Mouse (Mus musculus) G1E (cell line): Measurements from ENCODE around the gene Rai1.

Experiments
- CTCF ChIP-seq: IDR thresholded peaks from 2 replicates; pipeline ENCODE4 v1.5.1; 2012; ENCODE audit warnings: low read depth, low read length, inconsistent platforms, mixed read lengths
- POLR2AphosphoS5 ChIP-seq: IDR thresholded peaks from 2 replicates; pipeline ENCODE4 v1.6.1; 2012; ENCODE audit warnings: low read depth, low read length, inconsistent platforms; ENCODE audit not compliant: insufficient replicate concordance

GRCm38 (mm10) chr11:60139141-60139733, 34.4 kb downstream of the Rai1 start:
- TF ChIP-seq CTCF (no peak), POLR2AphosphoS5 (no peak)
